Mouse (Mus musculus) C2C12 (cell line): ENCODE measurements around the gene Igsf23. TPM values are rescaled to one million over a fixed set of nuclear protein-coding genes. Genes with fewer than 3 reads are reported as not detected.

Experiments
- H3K27me3 ChIP-seq: one replicate; pipeline ENCODE4 v1.6.1; 2011; ENCODE audit not compliant: control insufficient read depth, insufficient read depth, insufficient read length
- H3K36me3 ChIP-seq: one replicate; pipeline ENCODE4 v1.6.1; 2011; ENCODE audit not compliant: control insufficient read depth, insufficient read depth
- H3K4me3 ChIP-seq: one replicate; pipeline ENCODE4 v1.5.1; 2011; ENCODE audit warnings: mild to moderate bottlenecking, control low read depth; ENCODE audit not compliant: poor library complexity, insufficient read depth, severe bottlenecking
- H3K79me2 ChIP-seq: one replicate; pipeline ENCODE4 v1.6.1; 2011; ENCODE audit not compliant: control insufficient read depth, insufficient read depth
- H3K79me3 ChIP-seq: one replicate; pipeline ENCODE4 v1.6.1; 2011; ENCODE audit warnings: low read depth, control low read depth
- H3ac ChIP-seq: one replicate; pipeline ENCODE3; 2011; ENCODE audit warnings: low read depth; ENCODE audit not compliant: control insufficient read depth, insufficient read length
- CEBPB ChIP-seq: IDR thresholded peaks from one replicate; pipeline ENCODE4 v1.6.1; 2011; ENCODE audit warnings: low read depth, mild to moderate bottlenecking, control low read depth, moderate library complexity
- MYOD1 ChIP-seq: IDR thresholded peaks from one replicate; pipeline ENCODE4 v1.6.1; 2011; ENCODE audit warnings: low read depth; ENCODE audit not compliant: control insufficient read depth, insufficient read length
- MYOG ChIP-seq: IDR thresholded peaks from one replicate; pipeline ENCODE4 v1.6.1; 2011; ENCODE audit not compliant: control insufficient read depth, insufficient read length; ENCODE audit errors: extremely low read depth
- polyA plus RNA-seq: library from polyadenylated mRNA; unstranded; fragments of >200 nt; fragmentation: generic; extraction: Trizol; gene quantifications from one replicate; pipeline ENCODE4 v1.2.1, GENCODE M21; 2012; ENCODE audit warnings: missing spikeins

Gene Igsf23
- polyA plus RNA-seq, 1 experiment = 0.06 TPM

DNA sequence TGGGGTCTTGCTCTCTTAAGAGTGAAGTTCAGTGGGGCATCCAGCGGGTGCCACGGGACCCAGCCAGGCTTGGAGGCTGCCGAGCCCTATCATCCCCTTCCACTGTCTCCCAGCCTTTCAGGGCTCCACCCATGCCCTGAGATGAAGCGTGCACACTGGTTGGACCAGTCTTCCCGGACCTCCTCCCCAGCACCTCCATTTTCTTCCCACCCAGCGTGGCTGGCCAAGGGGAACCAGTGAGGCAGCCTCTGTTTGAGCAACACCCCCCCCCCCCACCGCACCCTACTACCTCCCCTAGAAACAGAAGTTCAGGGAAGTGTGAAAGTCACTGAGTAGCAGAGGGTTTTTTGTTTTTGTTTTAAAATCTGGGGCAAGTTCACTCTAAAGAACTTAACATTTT lies 62.7 kb downstream of the Igsf23 start, which contains the start of gene Ceacam19:
Gene Ceacam19 (minus strand): TSS at position 117 of the 400 bp plus-strand sequence.
- no peaks in the 10 kb centered on the region for H3K27me3 ChIP-seq
- H3K79me2 ChIP-seq = no peaks in the 10 kb centered on the region
- no peak within 1 kb of the TSS for H3K4me3 ChIP-seq
- H3K36me3 ChIP-seq = no peaks in the 10 kb centered on the region
- H3ac ChIP-seq = no peak within 1 kb of the TSS
- TF ChIP-seq MYOD1 = no peak
- no peak for TF ChIP-seq CEBPB
- no peak for TF ChIP-seq MYOG
- no peaks in the 10 kb centered on the region for H3K79me3 ChIP-seq

Other genes starting within 250 kb of the Igsf23 start
- 218 TPM for gene Tomm40, start 235.3 kb downstream of the Igsf23 start, polyA plus RNA-seq
- gene Nectin2, start 200.3 kb downstream of the Igsf23 start, polyA plus RNA-seq = 26.7 TPM
- gene Bcam, start 179.7 kb downstream of the Igsf23 start, polyA plus RNA-seq = 1.7 TPM
- gene Cblc, start 153.9 kb downstream of the Igsf23 start, polyA plus RNA-seq = not detected
- gene Bcl3, start 128.0 kb downstream of the Igsf23 start, polyA plus RNA-seq = 7.8 TPM
- gene Gm19345, start 98.8 kb downstream of the Igsf23 start, polyA plus RNA-seq = not detected
- not detected for gene Ceacam16, start 89.5 kb downstream of the Igsf23 start, polyA plus RNA-seq
- gene Ceacam19, start 62.8 kb downstream of the Igsf23 start, polyA plus RNA-seq = not detected
- gene Pvr, start 29.6 kb downstream of the Igsf23 start, polyA plus RNA-seq = 16.5 TPM
- not detected for gene Ceacam20, start 14.7 kb upstream of the Igsf23 start, polyA plus RNA-seq
- gene Nlrp9b, start 40.7 kb upstream of the Igsf23 start, polyA plus RNA-seq = not detected
- not detected for gene Vmn1r91, start 148.9 kb upstream of the Igsf23 start, polyA plus RNA-seq
- not detected for gene Gm16442, start 171.8 kb upstream of the Igsf23 start, polyA plus RNA-seq
- gene Vmn1r93, start 188.3 kb upstream of the Igsf23 start, polyA plus RNA-seq = not detected
- gene Vmn1r94, start 217.6 kb upstream of the Igsf23 start, polyA plus RNA-seq = not detected
- gene Vmn1r95, start 243.0 kb upstream of the Igsf23 start, polyA plus RNA-seq = not detected